Comparison of ENCODE assay signal across 8 mouse cellular contexts in genomic region chr8:84103601-84104000, GRCm38 (mm10). TPM values are rescaled to one million over a fixed set of nuclear protein-coding genes. Genes with fewer than 3 reads are reported as not detected.
DNase-seq lines count a peak whose midpoint lies in the region; ATAC-seq and TF ChIP-seq lines count a peak whose summit lies in the region.

No protein-coding gene starts in this region.

- no peaks in the 10 kb centered on the region; the same call in 1 of the 2 replicates for H3K9me3 ChIP-seq in heart, embryonic 15.5 days (replicated peaks)
- no peaks in the 10 kb centered on the region for H3K9me3 ChIP-seq in intestine, postnatal 0 days (ENCODE audit: control insufficient read depth)
- no peaks in the 10 kb centered on the region for H3K9me3 ChIP-seq in lung, postnatal 0 days (ENCODE audit: low read length)

- DNase-seq in heart, adult 9 months (ENCODE audit: low spot score in 2 of 2): no peak
- peak; percentile 37 for DNase-seq in lung, postnatal 0 days (ENCODE audit: low spot score)
- DNase-seq in testis, postnatal 10 days (ENCODE audit: low spot score): no peak
- no peak for DNase-seq in left cerebral cortex, adult 18-20 months (ENCODE audit: low spot score in 2 of 2)

- no peaks in the 10 kb centered on the region for H3K27me3 ChIP-seq in heart, embryonic 15.5 days
- no peaks in the 10 kb centered on the region for H3K27me3 ChIP-seq in intestine, postnatal 0 days (replicated peaks; ENCODE audit: control insufficient read depth, insufficient read depth, low read length)
- no peaks in the 10 kb centered on the region for H3K27me3 ChIP-seq in lung, postnatal 0 days (replicated peaks; ENCODE audit: insufficient read depth, low read length)

- peak overlapping the region; percentile 83 for H3K4me2 ChIP-seq in heart, embryonic 15.5 days
- peak overlapping the region; percentile 68 for H3K4me2 ChIP-seq in intestine, postnatal 0 days (replicated peaks; ENCODE audit: low read depth)
- peak overlapping the region; percentile 71 for H3K4me2 ChIP-seq in lung, postnatal 0 days (replicated peaks; ENCODE audit: low read depth, low read length)

- peaks cover 24% of the 10 kb centered on the region for H3K4me1 ChIP-seq in heart, embryonic 15.5 days (replicated peaks)
- no peaks in the 10 kb centered on the region for H3K4me1 ChIP-seq in cortical plate, adult 2 months (ENCODE audit: control insufficient read depth, insufficient read depth, low read length)
- peaks cover 11% of the 10 kb centered on the region; the same call in 1 of the 2 replicates for H3K4me1 ChIP-seq in intestine, postnatal 0 days (replicated peaks; ENCODE audit: control insufficient read depth, insufficient read depth, low read length)
- H3K4me1 ChIP-seq in lung, postnatal 0 days (ENCODE audit: insufficient read depth, low read depth, low read length): peaks cover 5% of the 10 kb centered on the region; the same call in 1 of the 2 replicates

- peaks cover 14% of the 10 kb centered on the region; the same call in 1 of the 2 replicates for H3K36me3 ChIP-seq in heart, embryonic 15.5 days
- peaks cover 15% of the 10 kb centered on the region for H3K36me3 ChIP-seq in intestine, postnatal 0 days (ENCODE audit: control insufficient read depth, insufficient read depth)
- 0 out of 2 replicates have a peak, but pooled peaks cover 4% of the 10 kb centered on the region for H3K36me3 ChIP-seq in lung, postnatal 0 days (ENCODE audit: insufficient read depth, low read length)

- H3K4me3 ChIP-seq in heart, embryonic 15.5 days: peak overlapping the region; percentile 86
- peak overlapping the region; percentile 56 for H3K4me3 ChIP-seq in cortical plate, adult 2 months (ENCODE audit: insufficient read depth, low read length)
- peak overlapping the region; percentile 79 for H3K4me3 ChIP-seq in intestine, postnatal 0 days (ENCODE audit: low read depth, low read length)
- H3K4me3 ChIP-seq in lung, postnatal 0 days (ENCODE audit: low read depth, low read length): peak overlapping the region; percentile 74

- no peak for ATAC-seq in heart, embryonic 15.5 days (replicated peaks; ENCODE audit: insufficient number of reproducible peaks, insufficient read depth, low FRiP score, low read depth)
- peak; percentile 51 for ATAC-seq in intestine, postnatal 0 days
- ATAC-seq in lung, postnatal 0 days: no peak
- ATAC-seq in granulocyte monocyte progenitor cell, adult 5-6 weeks (replicated peaks; ENCODE audit: poor library complexity, severe bottlenecking): no peak

- 42% methylated on average over 3 of the region's 3 CpGs for WGBS in heart, embryonic 15.5 days
- 22% methylated on average over 3 of the region's 3 CpGs for WGBS in intestine, postnatal 0 days
- 39% methylated on average over 3 of the region's 3 CpGs for WGBS in lung, postnatal 0 days

- H3K9ac ChIP-seq in heart, embryonic 15.5 days: peak overlapping the region; percentile 86
- peak overlapping the region; percentile 78 for H3K9ac ChIP-seq in intestine, postnatal 0 days (ENCODE audit: low read depth, low read length)
- H3K9ac ChIP-seq in lung, postnatal 0 days (replicated peaks; ENCODE audit: low read depth): no peak overlapping the region

- no peak for TF ChIP-seq CTCF in cortical plate, adult 2 months (IDR thresholded peaks at IDR 0.05; ENCODE audit: extremely low read depth, insufficient read depth, low read length)
- no peak for TF ChIP-seq CTCF in intestine, postnatal 0 days (IDR thresholded peaks at IDR 0.05; ENCODE audit: low read depth)
- no peak for TF ChIP-seq CTCF in lung, postnatal 0 days (IDR thresholded peaks at IDR 0.05)

- TF ChIP-seq EP300 in lung, postnatal 0 days (IDR thresholded peaks at IDR 0.05): no peak

- 0 out of 2 replicates have a peak overlapping the region, but pooled peaks have one; percentile 90 for H3K27ac ChIP-seq in heart, embryonic 15.5 days
- H3K27ac ChIP-seq in cortical plate, adult 2 months (ENCODE audit: insufficient read depth, low read length): no peak overlapping the region
- H3K27ac ChIP-seq in intestine, postnatal 0 days (ENCODE audit: low read depth, low read length): peak overlapping the region; percentile 86
- H3K27ac ChIP-seq in lung, postnatal 0 days (ENCODE audit: low read length): peak overlapping the region; percentile 64; the same call in 1 of the 2 replicates

- no peak for TF ChIP-seq POLR2A in cortical plate, adult 2 months (IDR thresholded peaks at IDR 0.05; ENCODE audit: extremely low read depth, insufficient read depth, low read length)

RNA-seq across cellular contexts. Expression of gene Dcaf15, which starts 1.0 kb away (rescaled TPM):
- 4.6 and 6.8 TPM in 2 replicates for polyA plus RNA-seq in heart, embryonic 15.5 days (2015; fragmentation: Nextera tagmentation; extraction: Ambion mirVana)
- 29.9 and 33.2 TPM in 2 replicates for polyA plus RNA-seq in cortical plate, adult 2 months (2012; rRNA removed)
- polyA plus RNA-seq in intestine, postnatal 0 days (2015; fragmentation: Nextera tagmentation; extraction: Ambion mirVana): 8.6 and 10.4 TPM in 2 replicates
- 5.1 TPM in 2 replicates for polyA plus RNA-seq in lung, postnatal 0 days (2015; fragmentation: Nextera tagmentation; extraction: Ambion mirVana)
- 19.9 and 23.9 TPM in 2 replicates for total RNA-seq in granulocyte monocyte progenitor cell, adult 5-6 weeks (2014; fragmentation: Nextera tagmentation)
- total RNA-seq in granulocyte monocyte progenitor cell, adult 5-6 weeks (2017): 15.2 and 16.9 TPM in 2 replicates
- total RNA-seq in left cerebral cortex, adult 18-20 months (2021): 10 to 100 TPM; 17.7 to 18.2 TPM

RNA-seq across cellular contexts. Expression of gene Podnl1, which starts 22.2 kb away (rescaled TPM):
- 0.04 and 0.29 TPM in 2 replicates for polyA plus RNA-seq in heart, embryonic 15.5 days (2015; fragmentation: Nextera tagmentation; extraction: Ambion mirVana)
- polyA plus RNA-seq in cortical plate, adult 2 months (2012; rRNA removed): not detected in 2 replicates
- polyA plus RNA-seq in intestine, postnatal 0 days (2015; fragmentation: Nextera tagmentation; extraction: Ambion mirVana): 0.29 and 0.46 TPM in 2 replicates
- 0.17 and 0.19 TPM in 2 replicates for polyA plus RNA-seq in lung, postnatal 0 days (2015; fragmentation: Nextera tagmentation; extraction: Ambion mirVana)
- 0.41 TPM in 1 of 2 replicates, not detected in the other for total RNA-seq in granulocyte monocyte progenitor cell, adult 5-6 weeks (2014; fragmentation: Nextera tagmentation)
- 0.26 TPM in 1 of 2 replicates, not detected in the other for total RNA-seq in granulocyte monocyte progenitor cell, adult 5-6 weeks (2017)
- not detected for total RNA-seq in left cerebral cortex, adult 18-20 months (2021)

RNA-seq across cellular contexts. Expression of gene Rfx1, which starts 37.0 kb away (rescaled TPM):
- polyA plus RNA-seq in heart, embryonic 15.5 days (2015; fragmentation: Nextera tagmentation; extraction: Ambion mirVana): 4.5 and 7.4 TPM in 2 replicates
- 28.0 and 29.5 TPM in 2 replicates for polyA plus RNA-seq in cortical plate, adult 2 months (2012; rRNA removed)
- 3.1 and 3.3 TPM in 2 replicates for polyA plus RNA-seq in intestine, postnatal 0 days (2015; fragmentation: Nextera tagmentation; extraction: Ambion mirVana)
- 4.5 and 5.2 TPM in 2 replicates for polyA plus RNA-seq in lung, postnatal 0 days (2015; fragmentation: Nextera tagmentation; extraction: Ambion mirVana)
- 6.9 and 13.6 TPM in 2 replicates for total RNA-seq in granulocyte monocyte progenitor cell, adult 5-6 weeks (2014; fragmentation: Nextera tagmentation)
- total RNA-seq in granulocyte monocyte progenitor cell, adult 5-6 weeks (2017): 3.1 and 4.3 TPM in 2 replicates
- total RNA-seq in left cerebral cortex, adult 18-20 months (2021): 10 to 100 TPM; 23.1 to 25.3 TPM

RNA-seq across cellular contexts. Expression of gene Gm10643, which starts 38.7 kb away (rescaled TPM):
- polyA plus RNA-seq in heart, embryonic 15.5 days (2015; fragmentation: Nextera tagmentation; extraction: Ambion mirVana): 0.71 and 1.3 TPM in 2 replicates
- 3.6 and 3.7 TPM in 2 replicates for polyA plus RNA-seq in cortical plate, adult 2 months (2012; rRNA removed)
- 1.0 and 1.1 TPM in 2 replicates for polyA plus RNA-seq in intestine, postnatal 0 days (2015; fragmentation: Nextera tagmentation; extraction: Ambion mirVana)
- 1.2 and 1.3 TPM in 2 replicates for polyA plus RNA-seq in lung, postnatal 0 days (2015; fragmentation: Nextera tagmentation; extraction: Ambion mirVana)
- total RNA-seq in granulocyte monocyte progenitor cell, adult 5-6 weeks (2014; fragmentation: Nextera tagmentation): 0.90 and 1.5 TPM in 2 replicates
- total RNA-seq in granulocyte monocyte progenitor cell, adult 5-6 weeks (2017): 0.34 and 1.8 TPM in 2 replicates
- total RNA-seq in left cerebral cortex, adult 18-20 months (2021): 1 to 10 TPM; 2.9 to 3.5 TPM

RNA-seq across cellular contexts. Expression of gene Cc2d1a, which starts 44.1 kb away (rescaled TPM):
- polyA plus RNA-seq in heart, embryonic 15.5 days (2015; fragmentation: Nextera tagmentation; extraction: Ambion mirVana): 11.9 and 18.7 TPM in 2 replicates
- polyA plus RNA-seq in cortical plate, adult 2 months (2012; rRNA removed): 38.0 and 42.3 TPM in 2 replicates
- polyA plus RNA-seq in intestine, postnatal 0 days (2015; fragmentation: Nextera tagmentation; extraction: Ambion mirVana): 16.2 and 16.9 TPM in 2 replicates
- 15.6 and 16.3 TPM in 2 replicates for polyA plus RNA-seq in lung, postnatal 0 days (2015; fragmentation: Nextera tagmentation; extraction: Ambion mirVana)
- 11.8 and 13.5 TPM in 2 replicates for total RNA-seq in granulocyte monocyte progenitor cell, adult 5-6 weeks (2014; fragmentation: Nextera tagmentation)
- 4.2 and 9.0 TPM in 2 replicates for total RNA-seq in granulocyte monocyte progenitor cell, adult 5-6 weeks (2017)
- 10 to 100 TPM; 47.1 to 55.6 TPM for total RNA-seq in left cerebral cortex, adult 18-20 months (2021)
